Mouse (Mus musculus) heart, embryonic 12.5 days (tissue): ENCODE results near the gene Esam. TPM values are rescaled to one million over a fixed set of nuclear protein-coding genes. Genes with fewer than 3 reads are reported as not detected.

Experiments
- ATAC-seq: fragments of 200-750 bp; cut with Nextera tagmentation; 2 replicates; pipeline ENCODE4 v1.8.0; 2017; ENCODE audit warnings: moderate TSS enrichment, moderate library complexity; ENCODE audit not compliant: insufficient number of reproducible peaks, low FRiP score
- H3K27ac ChIP-seq: fragments of 300-500 bp; sonication (generic); 2 replicates; pipeline ENCODE4 v1.5.1; 2016; ENCODE audit warnings: mild to moderate bottlenecking, moderate library complexity; ENCODE audit not compliant: poor library complexity, severe bottlenecking
- H3K27me3 ChIP-seq: fragments of 300-500 bp; sonication (generic); replicated peaks from 2 replicates; pipeline ENCODE4 v1.6.1; 2016; ENCODE audit warnings: mild to moderate bottlenecking, moderate library complexity
- H3K36me3 ChIP-seq: fragments of 300-500 bp; sonication (generic); 2 replicates; pipeline ENCODE4 v1.6.1; 2016; ENCODE audit warnings: mild to moderate bottlenecking, moderate library complexity
- H3K4me1 ChIP-seq: fragments of 300-500 bp; sonication (generic); replicated peaks from 2 replicates; pipeline ENCODE4 v1.6.1; 2016; ENCODE audit warnings: mild to moderate bottlenecking
- H3K4me2 ChIP-seq: fragments of 300-500 bp; sonication (generic); 2 replicates; pipeline ENCODE4 v1.6.1; 2016; ENCODE audit warnings: mild to moderate bottlenecking, moderate library complexity
- H3K4me3 ChIP-seq: fragments of 300-500 bp; sonication (generic); 2 replicates; pipeline ENCODE4 v1.5.1; 2016; ENCODE audit warnings: mild to moderate bottlenecking
- H3K9ac ChIP-seq: fragments of 300-500 bp; sonication (generic); 2 replicates; pipeline ENCODE4 v1.6.1; 2016; ENCODE audit warnings: mild to moderate bottlenecking, moderate library complexity
- H3K9me3 ChIP-seq: fragments of 300-500 bp; sonication (generic); replicated peaks from 2 replicates; pipeline ENCODE4 v1.6.1; 2016; ENCODE audit warnings: mild to moderate bottlenecking, moderate library complexity
- WGBS: fragments of 180-500 bp; shearing (Covaris S2); methylation state at CpG from one replicate; pipeline ENCODE4 v1.1.7; 2016; 5-methylcytosine and 5-hydroxymethylcytosine counted together
- polyA plus RNA-seq: library from polyadenylated mRNA; unstranded; fragments of >200 nt; fragmentation: Nextera tagmentation; extraction: Ambion mirVana; gene quantifications from 2 replicates; pipeline ENCODE4 v1.2.1, GENCODE M21; 2016

The Esam gene
- polyA plus RNA-seq, 1 experiment from 2014 or later, result 54.6 TPM

GRCm38 (mm10) chr9:37567019-37567418 lies 39.1 kb downstream of the Esam start:
- 72% methylated on average over 2 of the region's 2 CpGs for WGBS
- H3K4me2 ChIP-seq, result no peak overlapping the region
- no peak for ATAC-seq
- no peaks in the 10 kb centered on the region for H3K9me3 ChIP-seq
- H3K4me1 ChIP-seq, result peaks cover 27% of the 10 kb centered on the region
- H3K36me3 ChIP-seq, result no peaks in the 10 kb centered on the region
- H3K4me3 ChIP-seq, result no peak overlapping the region
- H3K9ac ChIP-seq, result no peak overlapping the region
- H3K27ac ChIP-seq, result no peak overlapping the region
- H3K27me3 ChIP-seq, result 0 out of 2 replicates have a peak, but pooled peaks cover 3% of the 10 kb centered on the region

GRCm38 (mm10) chr9:37567454-37567853 lies 39.6 kb downstream of the Esam start:
- no peak overlapping the region for H3K27ac ChIP-seq
- peaks cover 31% of the 10 kb centered on the region for H3K4me1 ChIP-seq
- no peak overlapping the region for H3K9ac ChIP-seq
- H3K27me3 ChIP-seq, result 0 out of 2 replicates have a peak, but pooled peaks cover 3% of the 10 kb centered on the region
- 52% methylated on average over 5 of the region's 5 CpGs for WGBS
- no peak for ATAC-seq
- no peaks in the 10 kb centered on the region for H3K9me3 ChIP-seq
- no peak overlapping the region for H3K4me3 ChIP-seq
- H3K4me2 ChIP-seq, result peak overlapping the region; percentile 55
- H3K36me3 ChIP-seq, result no peaks in the 10 kb centered on the region

- Histone ChIP-seq H3K9me3 (no peaks in the 10 kb centered on the region), H3K4me1 (peaks cover 36% of the 10 kb centered on the region), H3K27me3 (0 out of 2 replicates have a peak, but pooled peaks cover 3% of the 10 kb centered on the region), H3K9ac (0 out of 2 replicates have a peak overlapping the region, but pooled peaks have one; percentile 19), H3K27ac (no peak overlapping the region), H3K36me3 (no peaks in the 10 kb centered on the region), H3K4me2 (peak overlapping the region; percentile 55), H3K4me3 (no peak overlapping the region)
- no peak for ATAC-seq
- 22% methylated on average over 15 of the region's 15 CpGs for WGBS
These were observed 40.2 kb downstream of the Esam start for GRCm38 (mm10) chr9:37567892-37568604.

- Histone ChIP-seq H3K4me1 (peaks cover 40% of the 10 kb centered on the region), H3K9ac (no peak overlapping the region), H3K4me2 (peak overlapping the region; percentile 55), H3K9me3 (no peaks in the 10 kb centered on the region), H3K27me3 (0 out of 2 replicates have a peak, but pooled peaks cover 3% of the 10 kb centered on the region), H3K36me3 (no peaks in the 10 kb centered on the region), H3K4me3 (no peak overlapping the region), H3K27ac (no peak overlapping the region)
- no peak for ATAC-seq
- WGBS, result 36% methylated on average over 4 of the region's 4 CpGs
These were observed 40.8 kb downstream of the Esam start for GRCm38 (mm10) chr9:37568605-37569214.

GRCm38 (mm10) chr9:37569231-37569835 lies 41.5 kb downstream of the Esam start:
- no peak for ATAC-seq
- no peaks in the 10 kb centered on the region for H3K36me3 ChIP-seq
- no peak overlapping the region for H3K4me2 ChIP-seq
- 0 out of 2 replicates have a peak, but pooled peaks cover 3% of the 10 kb centered on the region for H3K27me3 ChIP-seq
- H3K4me3 ChIP-seq, result no peak overlapping the region
- H3K4me1 ChIP-seq, result peaks cover 40% of the 10 kb centered on the region
- H3K9ac ChIP-seq, result no peak overlapping the region
- H3K9me3 ChIP-seq, result no peaks in the 10 kb centered on the region
- H3K27ac ChIP-seq, result no peak overlapping the region
- 57% methylated on average over 2 of the region's 2 CpGs for WGBS

- 10% methylated on average over 3 of the region's 3 CpGs for WGBS
These were observed 44.5 kb downstream of the Esam start for GRCm38 (mm10) chr9:37572204-37572876.

GRCm38 (mm10) chr9:37576436-37576930 lies 48.6 kb downstream of the Esam start:
- 27% methylated on average over 14 of the region's 14 CpGs for WGBS
- H3K9ac ChIP-seq, result no peak overlapping the region
- no peak overlapping the region for H3K27ac ChIP-seq
- no peak for ATAC-seq
- H3K4me2 ChIP-seq, result peak overlapping the region; percentile 34
- H3K36me3 ChIP-seq, result no peaks in the 10 kb centered on the region
- no peaks in the 10 kb centered on the region for H3K27me3 ChIP-seq
- H3K4me1 ChIP-seq, result peaks cover 23% of the 10 kb centered on the region
- H3K4me3 ChIP-seq, result no peak overlapping the region
- no peaks in the 10 kb centered on the region for H3K9me3 ChIP-seq

More at GRCm38 (mm10) chr9:37572204-37572876, 44.5 kb downstream of the Esam start:
- Histone ChIP-seq H3K9ac (no peak overlapping the region), H3K9me3 (no peaks in the 10 kb centered on the region), H3K36me3 (no peaks in the 10 kb centered on the region), H3K4me2 (no peak overlapping the region; the same call in 1 of the 2 replicates), H3K4me3 (no peak overlapping the region), H3K27ac (no peak overlapping the region), H3K27me3 (no peaks in the 10 kb centered on the region), H3K4me1 (peaks cover 45% of the 10 kb centered on the region)
- no peak for ATAC-seq

- Histone ChIP-seq H3K4me2 (no peak overlapping the region), H3K27me3 (no peaks in the 10 kb centered on the region), H3K9me3 (no peaks in the 10 kb centered on the region; the same call in 1 of the 2 replicates), H3K4me3 (no peak overlapping the region), H3K9ac (no peak overlapping the region), H3K27ac (no peak overlapping the region), H3K36me3 (no peaks in the 10 kb centered on the region), H3K4me1 (no peaks in the 10 kb centered on the region)
- 83% methylated on average over 5 of the region's 5 CpGs for WGBS
- ATAC-seq, result no peak
These were observed 55.7 kb downstream of the Esam start for GRCm38 (mm10) chr9:37583594-37583993.

- WGBS, result 77% methylated on average over 4 of the region's 4 CpGs
- H3K27ac ChIP-seq, result no peak overlapping the region
- H3K27me3 ChIP-seq, result no peaks in the 10 kb centered on the region
- no peaks in the 10 kb centered on the region for H3K36me3 ChIP-seq
- H3K4me3 ChIP-seq, result no peak overlapping the region
- H3K9ac ChIP-seq, result no peak overlapping the region
- no peaks in the 10 kb centered on the region for H3K4me1 ChIP-seq
- no peak overlapping the region for H3K4me2 ChIP-seq
- ATAC-seq, result no peak
- H3K9me3 ChIP-seq, result no peaks in the 10 kb centered on the region; the same call in 1 of the 2 replicates
These were observed 58.8 kb downstream of the Esam start for GRCm38 (mm10) chr9:37586718-37587117.
